Mouse (Mus musculus) cerebellum, adult (tissue): ENCODE data around the gene Tram2.

Experiments
- ATAC-seq: cut with Nextera tagmentation; 2 replicates; pipeline ENCODE4 v1.9.2; 2017; ENCODE audit warnings: mild to moderate bottlenecking, moderate library complexity, mixed read lengths; ENCODE audit not compliant: insufficient number of reproducible peaks, low FRiP score, low TSS enrichment

Gene Tram2

DNA sequence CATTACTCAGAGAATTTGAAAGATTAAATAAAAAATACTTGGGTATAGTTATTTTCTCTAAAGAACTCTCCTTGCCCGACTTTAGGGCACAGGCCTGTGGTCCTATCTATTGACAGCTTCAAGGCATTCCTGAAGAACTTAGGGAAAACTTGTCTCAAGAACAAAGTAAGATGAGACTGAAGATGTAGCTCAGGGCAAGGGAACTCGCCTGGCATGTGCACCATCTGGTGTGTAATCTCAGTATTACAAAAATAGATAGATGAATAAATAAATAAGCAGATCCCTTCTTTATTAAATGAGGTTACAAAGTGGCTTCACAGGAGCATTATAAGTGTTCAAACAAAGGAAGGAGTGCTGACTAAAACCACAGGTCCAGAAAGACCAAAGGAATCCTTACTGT is 94.9 kb downstream of the Tram2 start:
- ATAC-seq, result no peak

DNA sequence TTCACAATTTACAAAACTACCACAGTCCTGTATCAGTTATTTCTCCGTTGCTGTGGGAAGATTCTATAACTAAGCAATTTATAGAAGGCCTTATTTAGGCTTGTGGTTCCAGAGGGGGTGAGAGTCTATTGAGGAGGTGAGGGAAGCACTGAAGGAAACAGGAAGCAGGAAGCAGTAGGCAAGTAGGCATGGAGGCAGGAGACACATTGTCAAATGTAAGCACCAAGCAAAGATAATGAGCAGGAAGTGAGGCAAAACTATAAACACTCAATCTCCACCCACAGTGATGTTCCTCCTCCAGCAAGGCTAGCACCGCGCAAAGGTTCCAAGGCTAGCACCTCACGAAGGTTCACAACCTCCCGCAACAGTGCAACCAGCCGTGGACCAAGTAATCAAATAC is 97.3 kb downstream of the Tram2 start:
- no peak for ATAC-seq

DNA sequence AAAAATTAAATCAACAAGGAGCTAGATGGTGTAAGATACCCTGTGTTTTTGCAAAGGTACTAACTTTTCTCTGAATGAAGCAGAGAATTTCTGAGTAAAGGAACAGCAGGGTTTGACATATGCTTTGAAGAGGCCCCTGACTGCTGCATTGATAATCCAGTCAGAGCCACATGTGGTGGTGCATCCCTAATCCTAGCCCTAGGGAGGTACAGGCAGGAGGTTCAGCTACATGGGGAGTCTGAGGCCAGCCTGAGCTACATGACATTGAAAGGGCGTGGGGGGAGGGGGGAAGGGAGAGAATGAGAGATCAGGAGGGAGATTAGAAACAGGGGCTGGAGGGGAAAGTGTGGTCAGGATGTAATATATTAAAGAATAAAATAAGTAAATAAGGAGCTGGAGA is 98.5 kb downstream of the Tram2 start:
- ATAC-seq, result no peak

DNA sequence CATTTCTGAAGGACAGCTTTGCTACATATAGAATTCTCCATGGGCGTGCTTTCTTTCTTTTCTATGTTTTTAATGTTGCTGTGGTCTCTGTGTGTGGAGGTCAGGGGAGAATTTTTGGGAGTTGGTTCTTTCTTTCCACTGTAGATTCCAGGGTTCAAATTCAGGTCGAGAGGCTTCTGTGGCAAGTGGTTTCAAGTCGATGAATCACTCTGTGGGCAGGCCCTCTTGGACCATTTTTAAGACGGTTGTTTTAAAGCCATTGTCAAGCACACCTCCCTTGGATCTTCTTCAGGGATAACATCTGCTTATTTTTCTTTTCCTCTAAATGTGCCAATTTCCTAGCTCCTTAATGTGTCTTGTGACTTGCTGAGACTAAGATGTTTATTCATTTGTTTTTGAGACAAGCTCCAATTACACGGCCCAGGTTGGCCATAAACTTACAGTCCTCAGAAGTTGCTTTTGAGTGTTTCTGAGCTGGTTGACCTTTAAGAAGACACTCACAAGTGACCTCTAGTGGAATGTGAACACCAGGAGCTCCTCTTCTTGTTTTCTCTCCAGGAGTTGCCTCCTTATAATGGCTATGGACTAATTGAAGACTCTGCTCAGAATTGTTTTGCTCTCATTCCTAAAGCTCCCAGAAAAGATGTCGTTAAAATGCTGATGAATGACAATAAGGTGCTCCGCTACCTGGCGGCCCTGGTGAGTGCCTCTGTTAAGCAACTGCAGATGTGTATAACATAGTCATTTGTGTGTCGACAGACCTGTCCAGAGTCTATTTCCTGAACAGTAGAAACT is 104.5 kb downstream of the Tram2 start:
- no peak for ATAC-seq

DNA sequence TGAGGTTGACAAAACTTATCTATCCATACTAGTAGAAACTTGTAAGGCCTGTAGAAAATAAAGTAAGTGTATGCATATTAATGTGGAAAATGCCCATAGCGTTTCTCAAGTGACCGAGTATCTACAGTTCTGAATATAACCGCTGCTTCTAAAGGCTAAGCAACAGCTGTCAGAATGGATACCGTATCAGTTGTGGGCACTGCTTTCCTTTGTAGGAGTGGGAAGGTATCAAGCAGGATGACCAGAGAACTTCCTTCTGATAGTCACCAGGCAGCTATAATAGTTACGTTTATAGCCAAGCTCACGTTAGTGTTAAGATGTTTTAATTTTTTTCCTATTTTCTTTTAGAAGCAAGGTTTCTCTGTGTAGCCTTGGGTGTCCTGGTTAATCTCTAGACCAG is 105.6 kb downstream of the Tram2 start:
- no peak for ATAC-seq

DNA sequence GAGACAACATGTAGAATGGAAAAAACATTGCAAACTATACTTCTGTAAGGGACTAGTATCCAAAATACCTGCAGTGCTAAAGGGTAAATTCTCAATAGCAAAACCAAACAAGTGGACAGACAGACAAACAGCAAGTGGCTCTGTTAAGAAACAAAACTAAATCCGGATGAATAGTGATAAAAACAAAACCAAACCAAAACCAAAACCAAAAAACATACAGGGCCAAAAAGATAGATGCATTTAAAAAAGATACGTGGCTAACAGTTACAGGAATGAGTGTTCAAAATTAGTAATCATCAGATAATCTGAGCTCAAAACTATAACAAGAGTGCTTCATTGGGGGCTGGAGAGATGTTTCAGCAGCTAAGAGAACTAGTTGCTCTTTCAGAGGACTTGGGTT is 109.4 kb downstream of the Tram2 start:
- no peak for ATAC-seq

DNA sequence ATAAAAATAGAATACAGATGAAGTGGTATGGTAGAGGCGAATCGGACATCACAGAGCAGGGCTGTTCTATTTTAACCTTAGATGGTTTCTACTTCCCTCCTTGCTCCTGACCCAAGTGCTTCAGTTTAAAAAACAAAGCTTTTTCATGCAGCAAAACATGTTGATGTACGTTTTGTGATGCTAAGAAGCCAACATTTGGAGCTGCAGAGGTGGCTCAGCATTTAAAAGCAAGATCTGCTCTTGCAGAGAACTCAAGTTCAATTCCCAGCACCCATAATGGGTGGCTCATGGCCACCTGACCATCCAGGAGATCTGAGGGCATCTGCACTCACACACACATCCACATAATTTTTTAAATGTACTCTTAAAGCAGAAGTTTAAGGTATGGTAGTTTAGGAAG is 124.2 kb downstream of the Tram2 start:
- ATAC-seq, result no peak

DNA sequence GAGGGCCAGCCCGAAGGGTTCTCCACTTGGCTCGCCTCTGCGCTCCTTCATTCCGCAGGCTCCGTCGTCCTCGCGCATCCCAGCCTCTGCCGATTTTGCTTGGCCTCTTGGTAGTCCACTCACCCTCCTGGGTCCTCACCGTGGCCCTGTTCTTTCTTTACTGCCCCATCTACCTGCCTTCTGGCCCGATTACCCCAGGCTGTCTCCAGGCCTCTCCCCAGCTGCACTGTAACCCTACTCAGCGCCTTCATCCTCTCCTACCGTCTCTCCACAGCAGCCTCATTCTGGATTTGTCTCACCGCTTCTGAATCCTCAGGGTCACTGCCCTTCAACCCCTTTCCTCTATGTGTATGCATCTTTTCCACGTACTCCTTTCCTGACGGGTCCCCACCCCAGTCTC is 127.2 kb downstream of the Tram2 start:
- ATAC-seq, result no peak; the same call in 1 of the 2 replicates

DNA sequence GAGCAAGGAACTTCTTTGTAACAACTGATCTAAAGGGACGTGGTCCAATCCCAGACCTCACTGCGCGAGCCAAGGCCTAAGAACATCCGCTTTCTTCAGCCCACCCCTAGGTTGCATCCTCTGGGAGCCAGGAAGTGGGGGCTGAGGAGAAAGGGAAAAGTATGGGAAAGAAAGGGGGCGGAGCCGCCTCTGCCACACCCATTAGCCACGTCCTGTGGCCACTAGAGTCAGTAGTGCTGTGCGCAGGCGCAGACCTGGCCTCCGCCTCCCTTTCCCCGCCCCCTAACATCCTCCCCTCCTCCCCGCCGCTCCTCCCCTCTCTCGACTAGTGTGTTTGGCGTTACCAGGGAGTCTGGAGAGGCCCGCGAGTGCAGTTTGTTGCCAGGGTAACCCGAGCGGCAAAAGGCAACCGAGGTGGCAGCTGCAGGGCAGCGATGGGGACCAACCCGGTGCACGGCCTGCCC is 127.7 kb downstream of the Tram2 start, which contains the start of gene Efhc1:
TSS of gene Efhc1 (plus strand) at position 327 of the 464 bp plus-strand sequence.
- ATAC-seq, result peak; percentile 91
